Mouse (Mus musculus): ENCODE measurements around the gene Mob3a. TPM values are rescaled to one million over a fixed set of nuclear protein-coding genes. Genes with fewer than 3 reads are reported as not detected.

Gene Mob3a
- polyA plus RNA-seq, 1 experiment from 2014 or later: 59.4 TPM

DNA sequence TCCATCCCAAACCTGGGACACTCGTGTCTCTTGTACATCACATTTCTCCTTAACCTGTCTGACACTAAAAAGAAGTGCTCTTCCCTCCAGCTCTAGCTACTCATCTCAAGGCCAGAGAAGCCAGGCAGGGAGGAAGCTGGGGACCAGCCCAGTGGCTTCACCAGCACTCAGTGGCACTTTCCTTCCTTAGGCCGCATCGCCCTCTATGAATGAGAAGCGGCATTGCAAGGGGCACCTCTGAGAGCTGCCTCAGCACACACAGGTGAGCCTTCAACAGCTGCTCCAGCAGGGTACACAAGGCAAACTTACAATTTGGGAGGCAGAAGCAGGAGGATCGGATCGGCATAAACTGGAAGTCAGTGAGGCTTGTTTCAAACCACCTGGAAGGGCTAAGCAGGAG, 17.6 kb downstream of the Mob3a start:
- 58% methylated on average over 6 of the region's 6 CpGs for WGBS
- no peaks in the 10 kb centered on the region for H3K9me3 ChIP-seq (ENCODE audit: control insufficient read depth, low read length)
- ATAC-seq: no peak
- H3K9ac ChIP-seq (replicated peaks; ENCODE audit: low read depth, low read length): no peak overlapping the region
- H3K4me3 ChIP-seq (replicated peaks; ENCODE audit: low read length): no peak overlapping the region
- H3K27ac ChIP-seq (ENCODE audit: low read length): no peak overlapping the region
- peaks cover 18% of the 10 kb centered on the region for H3K36me3 ChIP-seq (ENCODE audit: control insufficient read depth, insufficient read depth)
- no peaks in the 10 kb centered on the region for H3K27me3 ChIP-seq (replicated peaks; ENCODE audit: control insufficient read depth, insufficient read depth, low read length)
- no peak overlapping the region for H3K4me2 ChIP-seq (ENCODE audit: low read length)
- H3K4me1 ChIP-seq (replicated peaks; ENCODE audit: control insufficient read depth, insufficient read depth, low read length): peaks cover 3% of the 10 kb centered on the region; the same call in 1 of the 2 replicates

- WGBS: 96% methylated on average over 1 of the region's 1 CpGs
- H3K4me1 ChIP-seq (replicated peaks; ENCODE audit: control insufficient read depth, insufficient read depth, low read length): peaks cover 9% of the 10 kb centered on the region
- H3K27ac ChIP-seq (ENCODE audit: low read length): no peak overlapping the region
- no peak overlapping the region for H3K4me2 ChIP-seq (ENCODE audit: low read length)
- no peak overlapping the region for H3K9ac ChIP-seq (replicated peaks; ENCODE audit: low read depth, low read length)
- no peaks in the 10 kb centered on the region for H3K27me3 ChIP-seq (replicated peaks; ENCODE audit: control insufficient read depth, insufficient read depth, low read length)
- ATAC-seq: no peak
- H3K4me3 ChIP-seq (replicated peaks; ENCODE audit: low read length): no peak overlapping the region
- H3K9me3 ChIP-seq (ENCODE audit: control insufficient read depth, low read length): no peaks in the 10 kb centered on the region
- peaks cover 17% of the 10 kb centered on the region for H3K36me3 ChIP-seq (ENCODE audit: control insufficient read depth, insufficient read depth)
Observed at GRCm38 (mm10) chr10:80683647-80684046, 18.1 kb downstream of the Mob3a start.

- peaks cover 26% of the 10 kb centered on the region for H3K4me1 ChIP-seq (replicated peaks; ENCODE audit: control insufficient read depth, insufficient read depth, low read length)
- no peaks in the 10 kb centered on the region for H3K9me3 ChIP-seq (ENCODE audit: control insufficient read depth, low read length)
- H3K27me3 ChIP-seq (replicated peaks; ENCODE audit: control insufficient read depth, insufficient read depth, low read length): no peaks in the 10 kb centered on the region
- no peak overlapping the region for H3K4me3 ChIP-seq (replicated peaks; ENCODE audit: low read length)
- H3K27ac ChIP-seq (ENCODE audit: low read length): no peak overlapping the region
- ATAC-seq: no peak
- WGBS: 96% methylated on average over 6 of the region's 6 CpGs
- H3K4me2 ChIP-seq (ENCODE audit: low read length): no peak overlapping the region
- H3K36me3 ChIP-seq (ENCODE audit: control insufficient read depth, insufficient read depth): peaks cover 17% of the 10 kb centered on the region
- no peak overlapping the region for H3K9ac ChIP-seq (replicated peaks; ENCODE audit: low read depth, low read length)
Observed at GRCm38 (mm10) chr10:80682003-80682402, 19.8 kb downstream of the Mob3a start.

DNA sequence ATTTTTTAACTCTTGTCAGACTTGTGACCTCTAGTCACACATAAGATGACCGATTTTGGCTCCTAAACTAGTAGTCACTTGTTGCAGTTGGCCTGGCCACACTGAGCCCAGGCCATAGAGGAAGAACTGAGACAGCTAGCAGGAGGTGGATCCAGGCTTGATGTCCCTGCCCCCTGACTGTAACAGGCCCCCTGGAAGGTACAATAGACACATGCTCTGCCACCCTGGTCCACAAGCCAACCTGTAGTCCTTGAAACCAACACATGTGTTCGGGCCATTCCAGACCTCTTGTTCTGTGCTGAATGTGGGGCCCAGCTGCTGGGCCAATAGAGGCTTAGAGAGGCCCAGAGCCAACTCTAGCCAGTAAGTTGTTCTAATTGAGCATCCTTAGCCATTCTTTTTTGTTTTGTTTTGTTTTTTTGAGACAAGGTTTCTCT, 21.5 kb downstream of the Mob3a start:
- no peak overlapping the region for H3K9ac ChIP-seq (replicated peaks; ENCODE audit: low read depth, low read length)
- no peak overlapping the region for H3K4me2 ChIP-seq (ENCODE audit: low read length)
- WGBS: 82% methylated on average over 2 of the region's 2 CpGs
- no peaks in the 10 kb centered on the region for H3K9me3 ChIP-seq (ENCODE audit: control insufficient read depth, low read length)
- H3K4me1 ChIP-seq (replicated peaks; ENCODE audit: control insufficient read depth, insufficient read depth, low read length): peaks cover 28% of the 10 kb centered on the region
- peaks cover 2% of the 10 kb centered on the region; the same call in 1 of the 2 replicates for H3K36me3 ChIP-seq (ENCODE audit: control insufficient read depth, insufficient read depth)
- H3K27me3 ChIP-seq (replicated peaks; ENCODE audit: control insufficient read depth, insufficient read depth, low read length): no peaks in the 10 kb centered on the region
- H3K27ac ChIP-seq (ENCODE audit: low read length): no peak overlapping the region
- no peak overlapping the region for H3K4me3 ChIP-seq (replicated peaks; ENCODE audit: low read length)
- no peak for ATAC-seq

GRCm38 (mm10) chr10:80679556-80680259, 22.1 kb downstream of the Mob3a start:
- H3K9me3 ChIP-seq (ENCODE audit: control insufficient read depth, low read length): no peaks in the 10 kb centered on the region
- peaks cover 34% of the 10 kb centered on the region for H3K4me1 ChIP-seq (replicated peaks; ENCODE audit: control insufficient read depth, insufficient read depth, low read length)
- no peak overlapping the region for H3K9ac ChIP-seq (replicated peaks; ENCODE audit: low read depth, low read length)
- H3K36me3 ChIP-seq (ENCODE audit: control insufficient read depth, insufficient read depth): no peaks in the 10 kb centered on the region
- H3K27ac ChIP-seq (ENCODE audit: low read length): peak overlapping the region; percentile 98
- H3K4me2 ChIP-seq (ENCODE audit: low read length): no peak overlapping the region
- no peaks in the 10 kb centered on the region for H3K27me3 ChIP-seq (replicated peaks; ENCODE audit: control insufficient read depth, insufficient read depth, low read length)
- WGBS: 72% methylated on average over 9 of the region's 9 CpGs
- no peak for ATAC-seq
- no peak overlapping the region for H3K4me3 ChIP-seq (replicated peaks; ENCODE audit: low read length)

DNA sequence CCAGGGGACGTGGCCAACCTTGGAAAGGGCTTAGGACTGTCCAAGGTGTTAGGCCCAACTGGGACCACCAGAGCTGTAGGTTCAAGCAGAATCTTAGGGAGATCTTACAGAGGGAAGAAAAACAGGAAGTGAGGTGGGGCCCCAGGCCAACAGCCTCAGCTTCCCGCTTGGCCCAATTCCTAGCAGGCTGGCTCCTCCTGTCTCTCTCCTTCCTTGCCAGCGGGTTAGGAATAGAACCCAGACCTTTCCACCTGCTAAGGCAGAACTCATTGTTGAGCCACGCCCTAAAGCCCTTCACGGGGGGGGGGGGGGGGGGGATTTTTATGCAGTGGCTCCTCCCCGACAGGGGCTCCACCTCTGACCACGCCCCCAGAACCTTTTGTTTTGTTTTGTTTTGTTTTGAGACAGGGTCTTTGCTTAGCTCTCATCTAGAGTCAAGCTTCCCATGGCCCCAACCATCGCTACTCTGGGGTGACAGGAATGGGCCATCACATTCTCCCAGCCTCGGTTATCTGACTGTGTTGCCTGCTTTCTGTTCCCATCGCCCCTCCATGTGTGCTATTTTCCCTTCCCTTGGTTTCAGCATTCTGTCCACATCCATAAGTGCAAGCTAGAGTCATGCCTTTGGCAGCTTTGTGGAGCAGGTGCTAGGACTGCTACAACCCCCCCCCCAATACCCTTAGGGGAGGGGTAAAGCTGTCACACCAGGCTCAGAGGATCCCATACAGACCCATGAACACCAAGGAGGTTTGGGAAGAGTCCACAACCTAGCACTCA, 23.0 kb downstream of the Mob3a start:
- Histone ChIP-seq H3K36me3 (ENCODE audit: control insufficient read depth, insufficient read depth) (no peaks in the 10 kb centered on the region), H3K27me3 (replicated peaks; ENCODE audit: control insufficient read depth, insufficient read depth, low read length) (no peaks in the 10 kb centered on the region), H3K4me1 (replicated peaks; ENCODE audit: control insufficient read depth, insufficient read depth, low read length) (peaks cover 43% of the 10 kb centered on the region), H3K4me2 (ENCODE audit: low read length) (no peak overlapping the region), H3K9me3 (ENCODE audit: control insufficient read depth, low read length) (no peaks in the 10 kb centered on the region), H3K27ac (ENCODE audit: low read length) (peak overlapping the region; percentile 98), H3K9ac (replicated peaks; ENCODE audit: low read depth, low read length) (no peak overlapping the region), H3K4me3 (replicated peaks; ENCODE audit: low read length) (no peak overlapping the region)
- 51% methylated on average over 8 of the region's 10 CpGs for whole genome bisulfite sequencing
- ATAC-seq: no peak

DNA sequence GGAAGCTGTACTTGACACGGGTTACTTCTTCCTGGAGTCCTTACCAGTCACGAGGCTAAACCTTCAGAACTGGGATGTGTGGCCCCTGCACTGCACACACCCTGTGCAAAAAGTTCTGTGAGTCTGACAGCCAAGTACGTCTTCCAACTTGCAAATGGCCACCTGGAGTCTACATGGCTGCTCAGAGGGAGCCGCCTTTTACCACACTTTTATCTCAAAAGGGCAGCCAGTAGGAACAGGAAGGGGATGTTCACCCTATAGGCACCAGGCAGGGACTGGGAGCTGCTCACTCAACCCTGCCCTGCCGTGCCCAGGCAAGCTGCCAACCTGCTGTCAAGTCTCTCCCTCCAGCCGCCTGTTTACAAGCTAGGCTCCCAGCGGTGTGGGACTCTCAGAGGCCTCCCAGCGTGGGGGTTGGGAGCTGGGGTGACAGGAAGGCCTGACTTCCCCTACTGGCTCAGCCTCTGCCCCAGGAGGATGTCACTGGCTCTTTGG, 23.8 kb downstream of the Mob3a start, which contains the start of gene Mknk2:
Mknk2 (minus strand) TSS at position 171 of the 495 bp plus-strand sequence.
- H3K4me1 ChIP-seq (replicated peaks; ENCODE audit: control insufficient read depth, insufficient read depth, low read length): peaks cover 51% of the 10 kb centered on the region
- no peaks in the 10 kb centered on the region for H3K9me3 ChIP-seq (ENCODE audit: control insufficient read depth, low read length)

GRCm38 (mm10) chr10:80677128-80677875, 24.5 kb downstream of the Mob3a start:
- Histone ChIP-seq H3K27ac (ENCODE audit: low read length) (peak overlapping the region; percentile 98), H3K27me3 (replicated peaks; ENCODE audit: control insufficient read depth, insufficient read depth, low read length) (no peaks in the 10 kb centered on the region), H3K4me1 (replicated peaks; ENCODE audit: control insufficient read depth, insufficient read depth, low read length) (peaks cover 58% of the 10 kb centered on the region), H3K36me3 (ENCODE audit: control insufficient read depth, insufficient read depth) (no peaks in the 10 kb centered on the region), H3K9me3 (ENCODE audit: control insufficient read depth, low read length) (no peaks in the 10 kb centered on the region), H3K4me2 (ENCODE audit: low read length) (peak overlapping the region; percentile 76), H3K4me3 (replicated peaks; ENCODE audit: low read length) (peak overlapping the region; percentile 52), H3K9ac (replicated peaks; ENCODE audit: low read depth, low read length) (peak overlapping the region; percentile 72)
- WGBS: 25% methylated on average over 9 of the region's 9 CpGs
- ATAC-seq: no peak

More for the DNA sequence above, 23.8 kb downstream of the Mob3a start, which contains the start of gene Mknk2:
- peak; percentile 29; the same call in 1 of the 2 replicates for ATAC-seq
- peak within 1 kb of the TSS; percentile 98 for H3K27ac ChIP-seq (ENCODE audit: low read length)
- H3K36me3 ChIP-seq (ENCODE audit: control insufficient read depth, insufficient read depth): no peaks in the 10 kb centered on the region
- 8% methylated on average over 8 of the region's 8 CpGs for WGBS
- H3K9ac ChIP-seq (replicated peaks; ENCODE audit: low read depth, low read length): peak within 1 kb of the TSS; percentile 72
- H3K27me3 ChIP-seq (replicated peaks; ENCODE audit: control insufficient read depth, insufficient read depth, low read length): no peaks in the 10 kb centered on the region
- peak within 1 kb of the TSS; percentile 52 for H3K4me3 ChIP-seq (replicated peaks; ENCODE audit: low read length)
- H3K4me2 ChIP-seq (ENCODE audit: low read length): peak within 1 kb of the TSS; percentile 76

All from forebrain, embryonic 16.5 days (tissue).